Mouse (Mus musculus) heart, embryonic 15.5 days (tissue): Measurements from ENCODE around the gene Adamts17. TPM values are rescaled to one million over a fixed set of nuclear protein-coding genes. Genes with fewer than 3 reads are reported as not detected.

Source experiments
- ATAC-seq: fragments of 200-750 bp; cut with Nextera tagmentation; replicated peaks from 2 replicates; pipeline ENCODE4 v1.8.0; 2017; ENCODE audit warnings: low read depth, moderate TSS enrichment; ENCODE audit not compliant: insufficient number of reproducible peaks, insufficient read depth, low FRiP score
- H3K27ac ChIP-seq: fragments of 300-500 bp; sonication (generic); 2 replicates; pipeline ENCODE4 v1.5.1; 2015; ENCODE audit warnings: mild to moderate bottlenecking, inconsistent platforms
- H3K27me3 ChIP-seq: fragments of 300-500 bp; sonication (generic); 2 replicates; pipeline ENCODE4 v1.6.1; 2015; ENCODE audit warnings: inconsistent platforms
- H3K36me3 ChIP-seq: fragments of 300-500 bp; sonication (generic); 2 replicates; pipeline ENCODE4 v1.6.1; 2015; ENCODE audit warnings: mild to moderate bottlenecking, inconsistent platforms
- H3K4me1 ChIP-seq: fragments of 300-500 bp; sonication (generic); replicated peaks from 2 replicates; pipeline ENCODE4 v1.6.1; 2015; ENCODE audit warnings: inconsistent platforms
- H3K4me2 ChIP-seq: fragments of 300-500 bp; sonication (generic); 2 replicates; pipeline ENCODE4 v1.6.1; 2015; ENCODE audit warnings: inconsistent platforms, mild to moderate bottlenecking, moderate library complexity
- H3K4me3 ChIP-seq: fragments of 300-500 bp; sonication (generic); 2 replicates; pipeline ENCODE4 v1.5.1; 2015; ENCODE audit warnings: mild to moderate bottlenecking, inconsistent platforms
- H3K9ac ChIP-seq: fragments of 300-500 bp; sonication (generic); 2 replicates; pipeline ENCODE4 v1.6.1; 2015; ENCODE audit warnings: mild to moderate bottlenecking, inconsistent platforms
- H3K9me3 ChIP-seq: fragments of 300-500 bp; sonication (generic); replicated peaks from 2 replicates; pipeline ENCODE4 v1.6.1; 2016; ENCODE audit warnings: inconsistent platforms
- WGBS: fragments of 180-500 bp; shearing (Covaris S2); methylation state at CpG from one replicate; pipeline ENCODE4 v1.1.7; 2015; ENCODE audit warnings: mixed read lengths; 5-methylcytosine and 5-hydroxymethylcytosine counted together
- polyA plus RNA-seq: library from polyadenylated mRNA; unstranded; fragments of >200 nt; fragmentation: Nextera tagmentation; extraction: Ambion mirVana; gene quantifications from 2 replicates; pipeline ENCODE4 v1.2.1, GENCODE M21; 2015

The Adamts17 gene
- polyA plus RNA-seq, 1 experiment from 2014 or later: 5.1 TPM

DNA sequence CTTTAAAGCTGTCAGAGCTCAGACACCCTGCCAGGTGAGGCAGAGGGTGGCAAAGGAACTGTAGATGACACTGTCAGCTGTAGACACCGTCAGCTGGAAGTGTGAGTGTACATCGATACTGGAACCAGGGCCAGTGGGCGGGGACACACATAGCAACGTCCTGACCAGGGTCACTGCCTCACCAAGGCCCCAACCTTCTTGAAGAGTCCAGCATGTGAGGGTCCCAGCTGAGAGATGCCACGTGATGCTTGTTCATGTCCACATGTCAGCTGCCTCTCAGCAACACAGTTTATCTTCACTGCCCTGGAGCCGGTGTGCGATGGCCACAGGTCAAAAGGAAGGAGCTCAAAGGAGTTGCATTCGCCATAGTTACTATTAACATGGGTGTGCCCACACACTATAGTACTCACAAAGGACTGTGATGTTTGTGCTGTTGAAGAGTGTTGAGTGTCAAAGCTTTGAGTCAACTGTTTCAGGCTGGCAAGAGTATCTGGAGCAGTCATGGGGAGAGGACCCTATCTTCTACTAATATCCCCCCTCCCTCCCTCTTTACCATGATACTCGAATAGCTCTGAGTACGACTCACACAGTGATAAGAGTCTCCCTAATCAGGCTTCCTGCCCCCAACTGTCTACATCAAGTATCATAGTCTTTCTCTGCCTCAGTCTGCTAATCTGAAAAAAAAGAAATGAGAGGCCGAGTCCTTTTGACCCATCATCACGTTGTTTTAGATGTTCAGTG, 172.6 kb downstream of the Adamts17 start:
- H3K4me3 ChIP-seq: no peak overlapping the region
- H3K9ac ChIP-seq: no peak overlapping the region
- no peak overlapping the region for H3K4me2 ChIP-seq
- no peaks in the 10 kb centered on the region for H3K27me3 ChIP-seq
- H3K27ac ChIP-seq: peak overlapping the region; percentile 60
- ATAC-seq: peak; percentile 72
- 31% methylated on average over 12 of the region's 12 CpGs for WGBS
- peaks cover 25% of the 10 kb centered on the region for H3K4me1 ChIP-seq
- H3K36me3 ChIP-seq: peaks cover 4% of the 10 kb centered on the region; the same call in 1 of the 2 replicates
- no peaks in the 10 kb centered on the region; the same call in none of the 2 replicates for H3K9me3 ChIP-seq

DNA sequence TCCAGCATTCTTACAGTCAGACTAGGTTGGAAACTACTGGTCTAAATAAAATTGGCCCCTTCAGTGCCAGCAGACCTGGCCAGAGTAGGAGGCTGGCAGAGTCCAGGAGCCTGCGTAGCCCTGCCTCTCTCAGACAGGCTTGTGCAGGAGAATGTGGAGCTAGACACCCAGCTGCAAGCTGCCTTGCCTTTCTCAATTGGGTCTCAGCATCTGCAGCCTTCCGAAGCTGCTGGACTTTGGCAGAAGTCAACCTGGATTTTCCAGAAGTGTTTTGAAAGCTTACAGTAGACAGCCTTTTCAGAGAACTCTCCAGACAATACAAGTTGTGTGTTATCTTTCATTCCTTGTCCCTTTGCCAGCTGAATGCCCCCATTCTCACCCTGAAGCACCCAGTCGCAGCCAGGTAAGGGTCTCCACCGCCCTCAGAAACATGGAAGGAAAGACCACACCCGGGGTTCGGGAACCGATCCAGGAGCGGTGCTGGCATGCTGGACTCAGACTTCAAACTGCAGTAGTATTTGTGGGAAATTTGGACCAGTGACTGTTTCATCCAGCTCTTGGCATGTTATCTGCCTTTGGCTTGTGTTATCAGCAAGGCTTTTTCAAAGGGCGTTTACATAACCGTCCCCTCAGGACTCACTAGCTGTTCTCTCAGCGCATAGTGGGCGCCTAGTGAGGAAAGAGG, 173.8 kb downstream of the Adamts17 start:
- Histone ChIP-seq H3K9ac (no peak overlapping the region), H3K36me3 (no peaks in the 10 kb centered on the region), H3K9me3 (no peaks in the 10 kb centered on the region; the same call in 1 of the 2 replicates), H3K4me1 (peaks cover 25% of the 10 kb centered on the region), H3K27ac (peak overlapping the region; percentile 60), H3K27me3 (no peaks in the 10 kb centered on the region), H3K4me3 (no peak overlapping the region), H3K4me2 (no peak overlapping the region)
- 39% methylated on average over 12 of the region's 12 CpGs for WGBS
- ATAC-seq: 0 out of 2 replicates have a peak, but pooled peaks have one; percentile 29

DNA sequence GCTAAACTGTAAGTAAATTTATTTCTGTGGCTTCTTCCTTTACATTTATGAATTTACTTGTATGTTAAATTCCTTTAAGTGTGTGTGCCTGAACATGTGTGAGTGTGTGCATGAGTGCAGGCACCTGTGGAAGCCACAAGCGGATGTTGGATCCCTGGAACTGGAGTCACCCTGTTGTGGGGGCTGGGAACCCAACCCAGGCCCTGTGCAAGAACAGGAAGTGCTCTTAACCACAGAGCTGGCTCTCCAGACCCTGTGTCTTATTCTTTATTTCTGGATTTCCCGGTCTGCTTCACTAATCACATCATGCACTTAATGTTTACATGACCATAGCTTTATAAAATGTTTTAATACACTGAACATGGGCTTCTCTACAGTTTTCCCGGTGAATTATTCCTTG, 180.4 kb downstream of the Adamts17 start:
- ATAC-seq: no peak
- Histone ChIP-seq H3K9me3 (no peaks in the 10 kb centered on the region), H3K4me2 (no peak overlapping the region), H3K27me3 (no peaks in the 10 kb centered on the region), H3K36me3 (no peaks in the 10 kb centered on the region), H3K4me3 (no peak overlapping the region), H3K9ac (no peak overlapping the region), H3K4me1 (no peaks in the 10 kb centered on the region), H3K27ac (no peak overlapping the region)
- 81% methylated on average over 3 of the region's 3 CpGs for WGBS

DNA sequence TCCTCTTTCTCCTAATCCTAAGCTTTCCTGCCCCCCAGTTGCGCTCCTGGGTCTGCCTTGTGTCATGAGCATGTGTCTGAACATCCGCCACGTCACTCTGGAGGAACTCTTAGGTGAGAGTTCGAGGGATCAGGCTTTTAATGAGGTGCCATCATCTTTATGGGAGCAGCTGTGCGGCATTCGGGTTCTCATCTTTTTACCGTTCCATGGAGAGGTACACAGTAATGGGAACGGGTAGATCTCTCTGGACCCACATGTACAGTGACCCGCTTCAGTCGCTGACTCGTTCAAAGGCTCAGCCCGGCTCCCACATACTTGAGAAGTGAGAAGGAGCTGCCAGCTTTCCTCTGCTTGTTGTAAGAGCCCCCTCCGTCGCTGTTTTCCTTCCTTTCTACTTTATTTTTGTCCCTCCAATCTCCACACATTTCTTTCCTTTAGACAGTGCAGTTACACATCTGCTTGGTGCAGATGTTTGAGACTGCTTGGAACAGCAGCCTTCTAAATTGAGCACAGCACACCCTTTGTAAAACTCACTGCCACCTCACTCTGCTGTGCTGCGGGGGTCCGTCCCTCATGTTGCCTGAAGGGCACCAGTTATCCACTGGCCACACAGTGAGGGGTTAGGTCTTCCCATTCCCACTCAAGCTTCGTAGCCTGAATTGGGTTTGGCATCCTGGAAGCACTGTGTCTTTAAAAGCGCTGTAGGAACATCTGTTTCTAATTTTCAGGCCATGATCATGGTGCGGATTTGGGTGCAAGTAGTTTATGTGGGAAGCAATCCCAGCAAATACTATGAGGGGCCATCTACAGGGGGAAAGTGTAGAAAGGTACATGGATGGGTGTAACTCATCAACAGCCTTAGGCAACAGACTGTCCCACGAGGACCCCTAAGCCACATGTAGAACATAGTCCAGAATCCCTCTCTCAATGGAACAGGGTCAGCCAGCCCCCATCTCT, 186.9 kb downstream of the Adamts17 start:
- Histone ChIP-seq H3K36me3 (no peaks in the 10 kb centered on the region), H3K27ac (peak overlapping the region; percentile 28), H3K4me3 (no peak overlapping the region), H3K9me3 (no peaks in the 10 kb centered on the region), H3K4me1 (peaks cover 13% of the 10 kb centered on the region), H3K27me3 (no peaks in the 10 kb centered on the region), H3K9ac (no peak overlapping the region), H3K4me2 (no peak overlapping the region)
- ATAC-seq: no peak
- WGBS: 65% methylated on average over 20 of the region's 20 CpGs

DNA sequence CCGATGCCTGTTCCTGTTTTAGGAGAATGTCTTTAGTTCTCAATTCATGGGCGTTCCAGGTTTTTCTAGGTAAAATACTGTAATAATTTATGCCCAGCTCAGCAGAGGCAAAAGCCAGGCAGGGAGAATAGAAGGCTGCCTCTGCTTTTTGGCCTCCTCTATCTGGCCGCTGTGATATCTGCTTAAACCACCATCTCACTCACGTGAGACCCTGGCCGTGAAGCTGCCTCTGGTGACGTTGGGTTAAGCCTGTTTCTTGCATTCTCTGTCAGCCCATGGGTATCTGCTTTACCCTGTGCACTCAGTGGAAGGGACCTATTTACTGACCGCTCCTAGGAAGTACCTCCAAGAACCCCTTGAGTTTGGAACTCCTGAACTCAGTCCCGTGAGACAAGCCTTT, 187.7 kb downstream of the Adamts17 start:
- H3K36me3 ChIP-seq: no peaks in the 10 kb centered on the region
- H3K4me2 ChIP-seq: no peak overlapping the region
- H3K4me1 ChIP-seq: peaks cover 20% of the 10 kb centered on the region
- no peaks in the 10 kb centered on the region for H3K27me3 ChIP-seq
- no peak overlapping the region for H3K27ac ChIP-seq
- 76% methylated on average over 8 of the region's 8 CpGs for WGBS
- ATAC-seq: no peak
- H3K9me3 ChIP-seq: no peaks in the 10 kb centered on the region
- H3K9ac ChIP-seq: no peak overlapping the region
- no peak overlapping the region for H3K4me3 ChIP-seq

DNA sequence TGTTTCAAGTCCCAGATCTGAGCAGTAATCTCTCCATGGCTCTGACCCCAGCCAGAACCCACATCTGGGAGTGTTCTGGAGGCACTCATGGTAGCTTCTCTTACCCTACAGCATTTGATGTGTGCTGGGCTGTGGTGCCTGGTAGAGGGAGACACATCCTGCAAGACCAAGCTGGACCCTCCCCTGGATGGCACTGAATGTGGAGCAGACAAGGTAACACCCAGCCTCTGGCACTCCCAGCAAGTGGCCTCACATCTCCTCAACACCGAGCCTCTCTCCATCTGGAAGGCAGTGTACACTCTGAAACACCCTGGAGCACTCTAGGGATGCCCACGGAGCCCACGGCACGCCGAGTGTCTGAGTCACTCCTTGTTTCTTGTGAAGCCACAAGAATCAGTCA, 188.2 kb downstream of the Adamts17 start:
- 92% methylated on average over 5 of the region's 5 CpGs for WGBS

DNA sequence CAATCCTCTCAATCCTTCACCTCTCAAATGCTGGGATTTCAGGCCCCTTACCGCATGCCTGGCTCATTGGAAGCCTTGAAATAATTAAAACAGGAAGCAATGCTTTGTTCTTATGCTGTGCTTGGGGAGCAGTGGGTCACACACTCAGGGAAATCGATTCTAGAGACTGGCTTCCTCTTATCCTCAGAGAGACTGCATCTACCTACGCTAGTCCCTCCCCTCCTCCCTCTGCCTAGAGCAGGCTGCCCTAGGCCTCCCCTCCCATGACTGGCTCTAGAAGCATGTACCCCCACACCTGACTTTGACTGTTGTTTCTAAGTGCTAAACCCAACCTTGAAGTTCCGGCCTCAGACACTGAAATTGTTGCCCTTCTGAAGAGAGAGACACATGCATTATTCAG, 189.4 kb downstream of the Adamts17 start:
- Histone ChIP-seq H3K9ac (no peak overlapping the region), H3K4me2 (no peak overlapping the region), H3K9me3 (no peaks in the 10 kb centered on the region), H3K4me3 (no peak overlapping the region), H3K4me1 (peaks cover 34% of the 10 kb centered on the region), H3K27me3 (no peaks in the 10 kb centered on the region), H3K27ac (no peak overlapping the region), H3K36me3 (no peaks in the 10 kb centered on the region)
- 60% methylated on average over 4 of the region's 4 CpGs for WGBS
- ATAC-seq: no peak

More for the DNA sequence above, 188.2 kb downstream of the Adamts17 start:
- ATAC-seq: no peak
- no peak overlapping the region for H3K9ac ChIP-seq
- no peak overlapping the region for H3K4me3 ChIP-seq
- H3K9me3 ChIP-seq: no peaks in the 10 kb centered on the region
- H3K27me3 ChIP-seq: no peaks in the 10 kb centered on the region
- no peak overlapping the region for H3K27ac ChIP-seq
- H3K36me3 ChIP-seq: no peaks in the 10 kb centered on the region
- H3K4me1 ChIP-seq: peaks cover 25% of the 10 kb centered on the region
- H3K4me2 ChIP-seq: no peak overlapping the region

DNA sequence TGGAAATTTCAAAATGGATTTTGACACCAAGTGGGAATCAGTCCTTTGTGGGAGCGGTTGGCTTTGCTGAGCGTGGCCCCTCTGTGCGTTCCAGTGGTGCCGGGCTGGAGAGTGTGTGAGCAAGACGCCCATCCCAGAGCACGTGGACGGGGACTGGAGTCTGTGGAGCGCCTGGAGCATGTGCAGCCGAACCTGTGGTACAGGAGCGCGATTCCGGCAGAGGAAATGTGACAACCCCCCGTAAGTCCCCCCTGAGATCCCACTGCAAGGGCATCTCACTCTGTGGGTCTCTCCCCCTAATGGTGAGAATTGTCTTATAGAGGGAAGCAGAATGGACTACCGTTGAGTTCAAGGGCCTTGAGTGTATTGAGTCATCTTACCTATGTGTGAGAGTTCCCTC, 189.9 kb downstream of the Adamts17 start:
- H3K27me3 ChIP-seq: no peaks in the 10 kb centered on the region
- H3K4me3 ChIP-seq: no peak overlapping the region
- H3K9ac ChIP-seq: no peak overlapping the region
- 96% methylated on average over 14 of the region's 14 CpGs for WGBS
- ATAC-seq: no peak
- H3K4me2 ChIP-seq: no peak overlapping the region
- H3K9me3 ChIP-seq: no peaks in the 10 kb centered on the region
- H3K36me3 ChIP-seq: no peaks in the 10 kb centered on the region
- H3K27ac ChIP-seq: no peak overlapping the region
- peaks cover 37% of the 10 kb centered on the region for H3K4me1 ChIP-seq

DNA sequence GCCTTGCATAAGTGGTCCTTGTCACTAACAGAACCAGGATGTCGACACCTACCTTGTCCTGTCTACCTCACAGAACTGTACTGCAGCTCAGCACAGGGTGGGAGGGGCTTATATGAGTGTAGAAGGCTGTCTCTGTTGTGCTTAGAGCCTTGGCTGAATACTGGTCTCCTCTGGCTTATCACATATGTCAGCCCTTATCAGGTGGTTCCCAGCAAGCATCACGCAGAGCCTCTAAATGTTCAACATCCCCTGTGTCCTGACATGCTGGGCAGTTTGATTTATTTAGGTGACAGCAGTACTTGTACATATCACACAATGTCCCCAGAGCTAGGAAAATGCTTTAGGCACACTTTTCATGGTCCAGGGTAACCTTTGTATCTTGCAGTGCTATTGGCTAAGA, 191.7 kb downstream of the Adamts17 start:
- WGBS: 21% methylated on average over 2 of the region's 2 CpGs
- peak overlapping the region; percentile 87 for H3K27ac ChIP-seq
- H3K9me3 ChIP-seq: no peaks in the 10 kb centered on the region
- H3K9ac ChIP-seq: no peak overlapping the region
- no peaks in the 10 kb centered on the region for H3K36me3 ChIP-seq
- no peaks in the 10 kb centered on the region for H3K27me3 ChIP-seq
- H3K4me3 ChIP-seq: no peak overlapping the region
- H3K4me2 ChIP-seq: no peak overlapping the region
- peak; percentile 94 for ATAC-seq
- H3K4me1 ChIP-seq: peaks cover 38% of the 10 kb centered on the region

DNA sequence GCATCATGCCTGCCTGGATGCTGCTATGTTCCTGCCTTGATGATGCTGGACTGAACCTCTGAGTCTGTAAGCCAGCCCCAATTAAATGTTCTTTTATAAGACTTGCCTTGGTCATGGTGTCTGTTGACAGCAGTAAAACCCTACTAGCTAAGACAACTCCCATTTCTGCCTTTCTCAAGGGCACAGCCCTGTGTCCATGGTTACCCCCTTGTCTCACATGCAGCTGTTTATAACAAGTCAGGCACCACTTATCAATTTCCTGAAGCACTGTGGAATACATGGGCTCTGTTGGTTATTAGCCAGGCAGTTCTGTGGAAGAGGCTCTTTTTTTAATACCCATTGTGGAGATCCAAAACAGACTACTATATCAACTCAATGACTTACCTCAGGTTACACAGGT, 193.1 kb downstream of the Adamts17 start:
- Histone ChIP-seq H3K9ac (no peak overlapping the region), H3K4me1 (peaks cover 38% of the 10 kb centered on the region), H3K9me3 (no peaks in the 10 kb centered on the region), H3K4me3 (no peak overlapping the region), H3K36me3 (no peaks in the 10 kb centered on the region), H3K27me3 (no peaks in the 10 kb centered on the region), H3K4me2 (no peak overlapping the region), H3K27ac (peak overlapping the region; percentile 87)
- no peak for ATAC-seq

DNA sequence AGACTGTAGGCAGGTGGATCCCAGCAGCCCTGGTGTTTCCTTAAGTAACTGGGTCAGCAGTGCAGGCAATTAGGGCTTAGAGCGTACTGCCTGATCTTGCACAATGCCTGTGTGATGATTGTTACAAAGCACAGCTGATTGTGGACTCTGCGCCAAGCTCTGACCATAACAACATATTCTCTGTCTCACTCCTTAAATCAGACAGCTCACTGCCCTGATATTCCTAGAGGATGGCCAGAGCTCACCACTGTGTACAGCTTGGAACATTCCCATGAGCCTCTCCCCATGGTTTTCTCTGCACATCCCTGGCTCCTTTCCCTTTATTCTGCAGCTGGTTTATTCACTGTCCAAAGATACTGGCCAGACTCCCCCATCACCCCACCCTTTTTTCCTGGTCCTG, 194.8 kb downstream of the Adamts17 start:
- Histone ChIP-seq H3K9ac (no peak overlapping the region), H3K4me2 (no peak overlapping the region), H3K9me3 (no peaks in the 10 kb centered on the region), H3K4me1 (peaks cover 51% of the 10 kb centered on the region), H3K4me3 (no peak overlapping the region), H3K27me3 (no peaks in the 10 kb centered on the region), H3K27ac (peak overlapping the region; percentile 40; the same call in 1 of the 2 replicates), H3K36me3 (no peaks in the 10 kb centered on the region)
- WGBS: 58% methylated on average over 2 of the region's 2 CpGs
- no peak for ATAC-seq
